Mouse (Mus musculus) heart, adult 2 months (tissue): ENCODE data around the gene Slc25a21.

ENCODE experiments used
- CTCF ChIP-seq: fragments of 200-600 bp; IDR thresholded peaks from 2 replicates; pipeline ENCODE4 v1.8.1; 2022; ENCODE audit warnings: antibody characterized with exemption, mild to moderate bottlenecking, moderate library complexity
- EP300 ChIP-seq: fragments of 200-500 bp; IDR thresholded peaks from 2 replicates; pipeline ENCODE4 v1.6.1; 2011; ENCODE audit warnings: low read depth, low read length, control low read depth; ENCODE audit not compliant: insufficient read depth
- POLR2A ChIP-seq: fragments of 200-500 bp; IDR thresholded peaks from 2 replicates; pipeline ENCODE4 v1.6.1; 2011; ENCODE audit warnings: mild to moderate bottlenecking, low read depth, low read length, control low read depth; ENCODE audit not compliant: insufficient read depth

DNA sequence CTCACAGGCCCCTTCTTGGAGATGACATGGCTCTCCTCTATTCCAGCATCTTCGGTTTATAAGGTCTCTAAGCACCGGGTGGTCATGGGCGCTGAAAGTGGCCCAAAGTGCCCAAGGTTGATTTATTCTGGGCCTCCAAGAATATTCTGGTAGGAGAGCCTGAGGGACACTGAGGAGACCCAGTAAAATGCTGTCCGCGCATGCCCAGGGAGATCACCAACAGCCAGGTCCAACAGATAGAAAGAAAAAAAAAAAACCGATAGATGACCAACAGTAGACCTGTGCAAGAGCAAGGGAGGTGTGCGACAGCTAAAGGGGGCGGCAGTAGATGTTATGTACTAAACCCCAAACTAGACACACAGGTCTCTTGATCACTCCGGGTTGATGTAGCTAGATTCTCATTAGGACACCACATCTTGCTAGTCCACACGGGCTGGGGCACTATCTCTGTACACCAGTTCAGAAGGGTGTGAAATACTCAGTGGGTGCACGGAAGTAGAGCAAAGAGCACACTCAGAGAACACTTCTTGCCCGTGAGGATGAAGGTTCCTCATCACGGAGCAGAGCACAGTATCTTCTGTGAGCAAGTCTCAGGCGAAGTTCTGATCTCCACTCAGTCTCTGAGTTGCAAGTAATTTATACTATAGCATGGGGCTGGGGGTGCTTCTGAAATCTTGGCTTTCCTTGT is 503.7 kb downstream of the Slc25a21 start:
- no peak for TF ChIP-seq CTCF
- TF ChIP-seq EP300 = no peak
- TF ChIP-seq POLR2A = no peak
